Mouse (Mus musculus): ENCODE measurements at regions not wholly inside any gene's neighbourhood (a gene's known extent, or its start where the extent isn't known, plus 50 kb on each side); places are given as distances from the start of the nearest gene placed in this dataset.

- TF ChIP-seq GATA1 (IDR thresholded peaks at IDR 0.05; ENCODE audit: borderline replicate concordance, low read length) (no peak), FLI1 (IDR thresholded peaks at IDR 0.05; ENCODE audit: low read length) (no peak)
These were observed 83.0 kb upstream of the Marcks start for GRCm38 (mm10) chr10:37221730-37222129.
